Mouse (Mus musculus) WW6 (cell line): ENCODE data around the gene Car4.

Experiments used
- DNase-seq: peaks from one replicate; pipeline ENCODE4 v3.0.0-alpha.2; 2013; ENCODE audit warnings: low read depth, low spot score

Car4 gene

GRCm38 (mm10) chr11:84958271-84958630, 665 bp downstream of the Car4 start:
- no peak for DNase-seq

DNA sequence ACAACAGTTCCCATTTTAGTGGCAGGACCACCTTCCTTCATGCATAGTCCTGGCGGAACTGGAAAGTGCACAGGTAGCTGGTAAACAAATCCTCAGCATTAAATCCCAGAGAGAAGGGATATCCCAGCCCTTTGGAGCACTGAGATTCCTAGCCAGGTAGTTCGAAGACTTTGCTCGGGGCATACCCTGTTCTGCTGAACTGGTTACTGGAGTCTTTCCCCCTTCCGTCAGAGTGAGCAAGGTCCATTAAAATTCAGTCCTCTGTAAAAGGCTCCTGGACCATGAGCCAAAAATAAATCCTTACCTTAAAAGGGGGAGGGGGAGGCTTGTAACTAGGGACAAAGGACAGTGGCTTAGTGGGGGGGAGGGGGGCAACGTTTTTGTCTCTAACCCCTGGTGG, 1.6 kb downstream of the Car4 start:
- DNase-seq = no peak

- no peak for DNase-seq
Measured at GRCm38 (mm10) chr11:84959701-84960181, 2.2 kb downstream of the Car4 start.

- no peak for DNase-seq
Measured at GRCm38 (mm10) chr11:84960291-84960690, 2.7 kb downstream of the Car4 start.

DNA sequence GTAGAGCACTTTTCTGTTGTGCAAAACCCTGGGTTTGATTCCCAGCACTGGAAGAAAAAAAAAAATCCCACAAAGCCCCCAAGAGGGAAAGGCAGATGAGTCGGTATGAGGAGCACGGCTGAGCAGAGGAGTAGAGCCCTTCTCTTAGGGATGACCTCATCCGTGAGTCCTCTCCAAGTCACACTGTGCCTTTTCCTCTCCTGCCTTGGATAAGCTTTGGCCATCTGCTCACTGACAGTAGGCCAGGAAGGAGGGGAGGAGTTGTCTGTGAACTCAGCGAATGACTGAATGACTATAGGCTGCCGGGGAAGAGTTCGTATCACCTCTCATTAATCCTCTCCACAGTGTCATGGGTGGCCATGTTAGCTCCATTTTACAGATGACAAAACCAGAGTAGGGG, 3.2 kb downstream of the Car4 start:
- no peak for DNase-seq

GRCm38 (mm10) chr11:84961571-84961970, 4.0 kb downstream of the Car4 start:
- no peak for DNase-seq

- no peak for DNase-seq
Measured at GRCm38 (mm10) chr11:84962536-84962935, 5.0 kb downstream of the Car4 start.

GRCm38 (mm10) chr11:84963556-84963955, 6.0 kb downstream of the Car4 start:
- DNase-seq = no peak

- no peak for DNase-seq
Measured at GRCm38 (mm10) chr11:84966696-84967095, 9.1 kb downstream of the Car4 start.

- DNase-seq = no peak
Measured at GRCm38 (mm10) chr11:84967113-84967512, 9.5 kb downstream of the Car4 start.

- no peak for DNase-seq
Measured at GRCm38 (mm10) chr11:84968309-84968708, 10.7 kb downstream of the Car4 start.

DNA sequence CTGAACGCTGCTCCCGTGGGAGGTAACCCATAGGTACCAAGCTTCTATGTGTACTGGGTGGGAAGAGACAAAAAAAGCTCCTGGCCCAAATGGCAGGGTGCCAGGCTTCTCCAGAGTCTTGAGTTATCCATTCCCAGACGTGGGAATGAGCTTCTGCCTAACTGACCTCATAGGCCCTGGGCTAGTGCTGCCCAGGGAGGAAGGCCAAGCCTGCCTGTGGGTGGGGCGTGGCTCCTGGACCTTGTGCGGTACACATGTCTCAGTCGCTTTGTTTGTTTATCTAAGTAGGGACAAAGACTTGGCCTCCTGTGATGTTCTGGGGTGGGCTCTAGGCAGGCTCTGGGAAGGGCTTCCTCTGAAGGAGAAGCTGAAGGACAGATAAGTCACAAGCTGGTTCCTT, 11.2 kb downstream of the Car4 start:
- no peak for DNase-seq

DNA sequence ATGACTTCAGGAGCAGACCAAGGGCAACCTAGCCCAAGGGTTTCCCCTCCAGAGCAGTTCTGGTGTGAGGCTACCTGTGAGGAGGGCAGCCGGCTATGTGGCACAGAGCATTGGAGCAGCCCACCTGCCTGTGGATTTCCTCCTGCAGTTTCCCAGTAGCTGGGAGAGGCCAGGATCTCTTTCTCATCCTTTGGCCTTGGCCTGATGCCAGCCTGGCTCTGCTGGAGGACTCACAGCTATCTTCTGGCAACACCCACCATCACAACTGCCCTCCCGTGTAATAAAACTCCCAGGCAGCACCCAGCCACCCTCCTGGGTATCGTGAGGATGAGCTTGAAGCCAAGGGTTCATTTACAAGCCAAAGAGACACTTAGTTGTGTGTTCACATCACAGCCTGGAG, 14.5 kb downstream of the Car4 start:
- DNase-seq = no peak

- no peak for DNase-seq
Measured at GRCm38 (mm10) chr11:84973661-84974060, 16.1 kb downstream of the Car4 start.

GRCm38 (mm10) chr11:84974582-84974981, 17.0 kb downstream of the Car4 start:
- DNase-seq = no peak

DNA sequence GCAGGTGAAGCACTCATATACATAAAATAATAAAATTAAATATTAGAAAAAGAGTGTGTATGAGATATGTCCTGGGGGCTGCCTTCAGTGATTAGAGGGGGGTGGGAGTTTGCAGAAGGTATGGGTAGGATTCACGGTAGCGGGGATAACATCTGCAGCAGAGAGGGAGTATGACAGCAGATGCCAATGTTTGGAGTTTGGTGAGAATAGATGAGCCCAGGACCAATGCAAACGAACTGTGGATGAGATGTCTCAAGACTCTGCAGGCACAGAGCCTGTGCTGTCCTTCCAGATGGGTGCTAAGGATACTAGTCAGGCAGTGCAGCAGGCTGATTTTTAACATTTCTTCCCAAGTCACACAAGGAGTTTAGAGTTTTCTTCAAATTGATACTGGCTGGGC, 19.1 kb downstream of the Car4 start:
- no peak for DNase-seq

GRCm38 (mm10) chr11:84977385-84977952, 19.9 kb downstream of the Car4 start:
- DNase-seq = no peak

DNA sequence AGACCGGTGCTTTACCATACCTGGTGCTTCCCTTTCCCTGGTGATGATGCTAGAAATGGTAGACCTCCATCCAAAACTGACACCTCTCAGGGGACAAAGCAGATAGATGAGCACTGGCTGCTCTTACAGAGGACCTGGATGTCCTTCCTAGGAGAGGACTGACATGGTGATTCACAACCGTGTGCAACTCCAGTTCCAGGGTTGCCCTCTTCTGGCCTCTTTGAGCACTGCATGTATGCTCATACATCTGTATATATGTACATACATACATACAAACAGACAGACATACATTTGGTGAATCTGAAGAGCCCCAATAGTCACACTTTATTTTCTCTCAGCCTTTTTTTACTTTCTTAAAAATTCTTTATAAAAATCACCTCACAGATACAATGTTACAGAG, 20.5 kb downstream of the Car4 start:
- no peak for DNase-seq

- DNase-seq = no peak
Measured at GRCm38 (mm10) chr11:84979351-84979750, 21.8 kb downstream of the Car4 start.

DNA sequence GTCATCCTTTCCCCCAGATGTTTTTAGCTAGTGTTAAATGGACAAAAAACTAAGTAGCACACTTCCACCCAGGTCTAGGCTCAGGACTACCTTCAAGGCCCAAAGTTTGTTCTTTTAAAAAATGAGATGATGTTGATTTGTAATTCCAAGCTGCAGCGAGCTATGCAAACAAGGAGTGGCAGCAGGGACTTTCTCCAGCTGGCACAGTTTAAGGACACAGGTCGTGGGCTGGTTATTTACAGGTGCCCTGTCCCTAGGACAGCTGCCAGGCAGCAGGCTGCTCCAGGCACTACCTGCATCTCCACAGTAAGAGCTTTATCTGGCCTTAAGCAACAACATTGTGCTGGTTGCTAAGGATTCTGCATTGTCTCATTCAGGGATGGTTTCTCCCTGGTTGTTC, 23.1 kb downstream of the Car4 start:
- DNase-seq = no peak

DNA sequence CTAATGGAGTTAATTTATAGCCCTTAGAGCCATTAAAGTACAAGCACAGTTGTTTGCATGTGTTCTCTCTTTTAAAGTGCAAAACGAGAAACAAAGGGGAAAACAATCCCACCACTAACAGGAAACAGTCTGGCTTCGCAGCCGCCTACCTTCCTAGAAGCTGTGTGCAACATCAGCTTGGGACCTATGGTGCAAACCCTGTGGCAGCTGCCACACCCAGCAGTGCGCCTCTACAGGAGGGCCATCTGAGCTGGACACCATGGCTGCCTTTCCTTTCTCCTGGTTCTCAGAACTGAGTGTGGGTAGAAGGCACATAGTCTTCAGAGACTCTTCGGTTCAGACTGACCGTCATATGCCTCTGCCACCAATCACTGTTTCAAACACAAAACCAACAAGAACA, 27.8 kb downstream of the Car4 start:
- DNase-seq = no peak

GRCm38 (mm10) chr11:84988341-84988919, 30.8 kb downstream of the Car4 start:
- no peak for DNase-seq

- no peak for DNase-seq
Measured at GRCm38 (mm10) chr11:84992996-84993395, 35.4 kb downstream of the Car4 start.

DNA sequence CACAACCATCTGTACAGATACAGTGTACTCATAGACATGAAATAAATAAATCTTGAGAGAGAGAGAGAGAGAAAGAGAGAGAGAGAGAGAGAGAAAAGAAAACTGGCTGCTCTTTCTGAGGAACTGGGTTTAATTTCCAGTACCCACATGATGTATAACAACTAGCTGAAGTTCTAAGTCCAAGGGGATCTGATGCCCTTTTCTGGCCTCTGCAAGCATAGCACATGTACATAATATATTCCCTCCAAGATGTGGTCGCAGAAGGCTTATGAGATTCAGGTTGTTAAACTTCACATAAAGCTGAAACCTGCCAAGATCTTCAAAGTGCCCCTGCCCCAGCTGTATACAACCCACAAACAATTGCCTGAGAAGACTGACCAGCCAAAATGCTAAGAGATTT, 37.7 kb downstream of the Car4 start:
- DNase-seq = no peak
